ENCODE assay signal across 10 mouse cellular contexts in the genomic region with DNA sequence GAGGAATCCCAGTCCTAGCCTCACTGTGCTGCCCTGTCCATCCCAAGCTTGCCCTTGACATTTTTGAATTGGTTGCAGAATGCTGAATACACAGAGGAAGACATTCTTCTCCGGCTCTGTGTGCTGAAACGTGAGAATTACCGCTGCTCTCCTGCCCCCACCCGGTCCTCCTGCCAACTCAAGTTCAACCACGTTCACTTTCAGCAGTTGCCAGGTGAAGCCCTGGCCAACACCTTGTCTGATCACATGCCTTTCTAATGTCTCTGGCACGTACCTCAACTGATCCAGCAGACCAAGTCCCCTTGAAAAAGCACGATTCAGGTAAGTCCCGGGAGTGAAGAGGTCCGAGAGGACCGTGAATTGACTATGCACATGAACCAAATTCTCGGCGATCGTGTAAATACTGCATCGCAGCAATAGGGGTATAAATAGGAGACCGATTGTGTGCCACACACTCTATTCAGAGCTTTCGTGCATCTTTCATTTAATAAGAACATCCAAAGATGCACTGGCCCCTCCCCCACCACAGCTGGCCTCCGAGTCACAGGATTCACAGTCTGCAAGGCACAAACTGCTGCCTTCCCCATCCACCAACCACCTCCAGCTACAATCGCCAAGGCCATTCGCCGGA. TPM values are rescaled to one million over a fixed set of nuclear protein-coding genes. Genes with fewer than 3 reads are reported as not detected.
A peak's percentile ranks its signal among the peaks of the same experiment; 100 is the strongest.
DNase-seq lines count a peak whose midpoint lies in the region; ATAC-seq and TF ChIP-seq lines count a peak whose summit lies in the region.
"Had no signal": no experiment of that assay in that cellular context is flagged by ENCODE, and none has a peak within 500 bp of the region (broad histone marks: within the 10 kb centered on the region; RNA-seq: fewer than 3 reads in every experiment).

No protein-coding gene starts in this region.

- no peaks in the 10 kb centered on the region for H3K36me3 ChIP-seq in heart, embryonic 12.5 days
- no peaks in the 10 kb centered on the region for H3K36me3 ChIP-seq in embryonic facial prominence, embryonic 14.5 days (ENCODE audit: control insufficient read depth, insufficient read depth, low read length)
- no peaks in the 10 kb centered on the region for H3K36me3 ChIP-seq in neural tube, embryonic 14.5 days (ENCODE audit: control insufficient read depth, insufficient read depth, low read length)
- H3K36me3 ChIP-seq: G1E had no signal

- H3K9ac ChIP-seq in heart, embryonic 12.5 days = no peak overlapping the region
- H3K9ac ChIP-seq in embryonic facial prominence, embryonic 14.5 days (ENCODE audit: low read depth, low read length) = no peak overlapping the region
- H3K9ac ChIP-seq in neural tube, embryonic 14.5 days (replicated peaks; ENCODE audit: low read depth, low read length) = no peak overlapping the region
- H3K9ac ChIP-seq: liver, embryonic 14.5 days had no signal

- WGBS in heart, embryonic 12.5 days = 88% methylated on average over 20 of the region's 20 CpGs
- WGBS in embryonic facial prominence, embryonic 14.5 days = 71% methylated on average over 20 of the region's 20 CpGs
- WGBS in neural tube, embryonic 14.5 days = 71% methylated on average over 20 of the region's 20 CpGs

- no peak for TF ChIP-seq CTCF in gastrocnemius, adult 2 months (IDR thresholded peaks at IDR 0.05)

- DNase-seq in heart, adult 8-10 months (ENCODE audit: low spot score) = peak; percentile 28
- peak; percentile 37 for DNase-seq in T-cell, adult 2 months (ENCODE audit: low spot score)
- no peak for DNase-seq in embryonic facial prominence, embryonic 14.5 days (ENCODE audit: low spot score)
- DNase-seq in left cerebral cortex, adult 11 months (ENCODE audit: low spot score) = peak; percentile 26
- no peak for DNase-seq in gastrocnemius, adult 2 months

- no peak for ATAC-seq in heart, embryonic 12.5 days (ENCODE audit: insufficient number of reproducible peaks, low FRiP score)
- ATAC-seq in embryonic facial prominence, embryonic 14.5 days (ENCODE audit: low read depth) = no peak
- ATAC-seq in neural tube, embryonic 14.5 days (ENCODE audit: low read depth) = no peak
- no peak for ATAC-seq in megakaryocyte-erythroid progenitor cell, adult 5-6 weeks (replicated peaks; ENCODE audit: low FRiP score, low TSS enrichment, poor library complexity, severe bottlenecking)

- H3K27me3 ChIP-seq in heart, embryonic 12.5 days (replicated peaks) = peaks cover 20% of the 10 kb centered on the region
- H3K27me3 ChIP-seq in embryonic facial prominence, embryonic 14.5 days (replicated peaks; ENCODE audit: control insufficient read depth, insufficient read depth, low read length) = peaks cover 11% of the 10 kb centered on the region
- peaks cover 3% of the 10 kb centered on the region; the same call in 1 of the 2 replicates for H3K27me3 ChIP-seq in neural tube, embryonic 14.5 days (ENCODE audit: control insufficient read depth, insufficient read depth, low read length)

- H3K9me3 ChIP-seq in heart, embryonic 12.5 days (replicated peaks) = no peaks in the 10 kb centered on the region
- H3K9me3 ChIP-seq in embryonic facial prominence, embryonic 14.5 days (ENCODE audit: control insufficient read depth, low read length) = no peaks in the 10 kb centered on the region
- no peaks in the 10 kb centered on the region for H3K9me3 ChIP-seq in neural tube, embryonic 14.5 days (ENCODE audit: control insufficient read depth, low read length)
- H3K9me3 ChIP-seq: G1E had no signal

- no peak overlapping the region for H3K27ac ChIP-seq in heart, embryonic 12.5 days (ENCODE audit: poor library complexity, severe bottlenecking)
- H3K27ac ChIP-seq in embryonic facial prominence, embryonic 14.5 days (replicated peaks; ENCODE audit: low read depth, low read length) = no peak overlapping the region
- H3K27ac ChIP-seq in neural tube, embryonic 14.5 days (ENCODE audit: low read depth, low read length) = peak overlapping the region; percentile 52; the same call in 1 of the 2 replicates
- H3K27ac ChIP-seq in gastrocnemius, adult 2 months = no peak overlapping the region
- H3K27ac ChIP-seq: liver, embryonic 14.5 days had no signal

- intact Hi-C loops in gastrocnemius, adult 2 months (cut with DNase I) = no loop called here

- H3K4me3 ChIP-seq in heart, embryonic 12.5 days = no peak overlapping the region
- H3K4me3 ChIP-seq in embryonic facial prominence, embryonic 14.5 days (ENCODE audit: low read depth, low read length) = no peak overlapping the region
- peak overlapping the region; percentile 97; the same call in 1 of the 2 replicates for H3K4me3 ChIP-seq in neural tube, embryonic 14.5 days (ENCODE audit: low read depth, low read length)
- no peak overlapping the region for H3K4me3 ChIP-seq in gastrocnemius, adult 2 months

- H3K4me1 ChIP-seq in heart, embryonic 12.5 days (replicated peaks) = peaks cover 5% of the 10 kb centered on the region
- peaks cover 19% of the 10 kb centered on the region for H3K4me1 ChIP-seq in embryonic facial prominence, embryonic 14.5 days (ENCODE audit: control insufficient read depth, insufficient read depth, low read length)
- H3K4me1 ChIP-seq in neural tube, embryonic 14.5 days (ENCODE audit: control insufficient read depth, insufficient read depth, low read length) = peaks cover 21% of the 10 kb centered on the region

- no peak overlapping the region for H3K4me2 ChIP-seq in heart, embryonic 12.5 days
- H3K4me2 ChIP-seq in embryonic facial prominence, embryonic 14.5 days (ENCODE audit: low read depth, low read length) = peak overlapping the region; percentile 99
- peak overlapping the region; percentile 92 for H3K4me2 ChIP-seq in neural tube, embryonic 14.5 days (ENCODE audit: low read depth, low read length)

RNA-seq across cellular contexts. Expression of gene Cyfip2, which starts 3.4 kb away (rescaled TPM):
- 10 to 100 TPM; 63.9 to 70.3 (median 66.7) TPM for total RNA-seq in heart, adult 8-10 months (2022)
- 6.2 and 6.5 TPM in 2 replicates for polyA plus RNA-seq in heart, embryonic 12.5 days (2016; fragmentation: Nextera tagmentation; extraction: Ambion mirVana)
- polyA plus RNA-seq in embryonic facial prominence, embryonic 14.5 days (2014; fragmentation: Nextera tagmentation; extraction: Ambion mirVana) = 13.4 TPM in 2 replicates
- polyA plus RNA-seq in neural tube, embryonic 14.5 days (2014; fragmentation: Nextera tagmentation; extraction: Ambion mirVana) = 128 and 129 TPM in 2 replicates
- 10 to 100 TPM in 1 of 2 experiments, 1 to 10 TPM in 1; 2.3 to 10.1 TPM for total RNA-seq in gastrocnemius, adult 2 months (2021)
- total RNA-seq in megakaryocyte-erythroid progenitor cell, adult 5-6 weeks (2014; fragmentation: Nextera tagmentation) = 56.1 and 57.3 TPM in 2 replicates
- total RNA-seq in megakaryocyte-erythroid progenitor cell, adult 5-6 weeks (2017) = 28.3 and 36.6 TPM in 2 replicates

Comparison
In these comparisons a context has a peak if more than half of its experiments do, and no peak if none do; other contexts are left out.
1. DNase-seq: peak in heart, adult 8-10 months (single experiment), T-cell, adult 2 months (single experiment) and left cerebral cortex, adult 11 months (single experiment); none in embryonic facial prominence, embryonic 14.5 days (single experiment) and gastrocnemius, adult 2 months (single experiment).